Mouse (Mus musculus): ENCODE results near the gene Ctbp1.

DNA sequence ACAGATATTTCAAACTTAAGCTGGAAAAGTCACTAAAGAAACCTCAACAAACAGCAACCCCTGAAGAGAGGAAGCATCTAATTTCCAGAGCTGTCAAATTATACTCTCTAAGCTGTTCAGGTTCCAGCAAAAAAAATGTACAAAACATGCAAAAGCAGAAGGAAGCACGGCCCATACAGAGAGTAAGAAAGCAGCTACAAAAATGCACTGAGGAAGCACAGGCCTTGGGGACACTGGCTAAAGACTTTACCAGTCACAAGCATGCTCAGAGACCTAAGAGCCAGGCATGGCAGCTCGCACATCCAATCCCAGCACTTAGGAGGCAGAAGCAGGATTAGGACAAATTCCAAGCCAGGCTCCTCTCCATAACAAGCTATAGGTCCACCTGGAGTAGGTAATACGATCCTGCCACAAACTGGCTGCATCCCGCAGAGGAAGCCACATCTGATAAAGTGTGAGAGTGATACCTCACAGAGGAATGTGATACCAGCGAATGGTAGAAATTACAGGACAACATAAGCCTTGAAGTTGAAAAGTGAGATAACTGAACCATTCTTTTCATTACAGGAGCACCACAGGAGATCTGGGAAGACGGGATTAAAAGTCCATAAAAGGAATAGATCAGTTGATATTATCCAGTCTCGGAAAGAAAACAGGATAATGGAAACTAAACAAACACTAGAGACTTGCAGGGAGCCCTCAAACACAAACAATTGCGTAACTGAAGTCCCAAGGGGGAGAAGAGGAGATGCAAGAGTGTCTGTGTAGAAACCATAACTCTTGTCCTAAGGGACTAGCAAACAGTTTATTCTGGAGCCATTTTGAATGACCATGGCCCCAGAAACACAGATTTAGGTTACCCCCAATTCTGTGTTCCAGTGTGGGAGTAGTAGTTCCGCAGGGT is 51.7 kb downstream of the Ctbp1 start:
- TF ChIP-seq POLR2A (IDR thresholded peaks at IDR 0.05; ENCODE audit: borderline replicate concordance, extremely low read depth, insufficient read depth, insufficient read length, poor library complexity, severe bottlenecking) (no peak), CTCF (IDR thresholded peaks at IDR 0.05; ENCODE audit: borderline replicate concordance, extremely low read depth, insufficient read depth, insufficient read length) (no peak)
